In genomic region chr7:102209756-102210721, GRCm38 (mm10) we compare ENCODE assay signal across 8 mouse cellular contexts. TPM values are rescaled to one million over a fixed set of nuclear protein-coding genes. Genes with fewer than 3 reads are reported as not detected.
A peak's percentile ranks its signal among the peaks of the same experiment; 100 is the strongest.
DNase-seq lines count a peak whose midpoint lies in the region; ATAC-seq lines count a peak whose summit lies in the region.

Gene Nup98, minus strand, starts transcription at chr7:102210176.
Gene Pgap2, plus strand, starts transcription at chr7:102210208.

- peak; percentile 99 for ATAC-seq in hindbrain, embryonic 14.5 days (ENCODE audit: low FRiP score)

- peak within 1 kb of the TSS; percentile 90 for H3K9ac ChIP-seq in hindbrain, embryonic 14.5 days

- WGBS in hindbrain, embryonic 14.5 days = under 1% methylated on average over 83 of the region's 87 CpGs

- H3K36me3 ChIP-seq in hindbrain, embryonic 14.5 days (replicated peaks; ENCODE audit: control insufficient read depth, insufficient read depth) = no peaks in the 10 kb centered on the region

- peaks cover 9% of the 10 kb centered on the region for H3K4me1 ChIP-seq in hindbrain, embryonic 14.5 days (replicated peaks; ENCODE audit: control insufficient read depth, insufficient read depth, low read length)

- H3K4me3 ChIP-seq in hindbrain, embryonic 14.5 days (replicated peaks; ENCODE audit: low read length) = peak within 1 kb of the TSS; percentile 82

- peak within 1 kb of the TSS; percentile 88 for H3K4me2 ChIP-seq in hindbrain, embryonic 14.5 days (replicated peaks)

- H3K27ac ChIP-seq in hindbrain, embryonic 14.5 days = peak within 1 kb of the TSS; percentile 97

- peak; percentile 100 for DNase-seq in R1 (ENCODE audit: low read depth, low spot score)
- peak; percentile 99 to 100 for DNase-seq in cerebellum, postnatal 25 days
- DNase-seq in frontal cortex, postnatal 25 days (ENCODE audit: low spot score in 2 of 2) = peak; percentile 96 to 98
- peak; percentile 99 for DNase-seq in hindbrain, embryonic 14.5 days (ENCODE audit: low spot score)
- DNase-seq in layer of hippocampus, postnatal 36 days = peak; percentile 99
- peak; percentile 99 for DNase-seq in lung, postnatal 36 days
- DNase-seq in retina, postnatal 1 day = peak; percentile 99
- peak; percentile 95 to 97 for DNase-seq in urinary bladder, adult 18-20 months (ENCODE audit: low spot score in 2 of 2)

- no peaks in the 10 kb centered on the region for H3K27me3 ChIP-seq in hindbrain, embryonic 14.5 days (ENCODE audit: control insufficient read depth, insufficient read depth, low read length)

- no peaks in the 10 kb centered on the region for H3K9me3 ChIP-seq in hindbrain, embryonic 14.5 days (ENCODE audit: control insufficient read depth, low read length)

RNA-seq across cellular contexts. Expression of gene Nup98, which starts in this region (rescaled TPM):
- polyA plus RNA-seq in hindbrain, embryonic 14.5 days (2014; fragmentation: Nextera tagmentation; extraction: Ambion mirVana) = 24.4 and 25.8 TPM in 2 replicates
- total RNA-seq in layer of hippocampus, postnatal 36 days (2021) = 10 to 100 TPM; 38.8 to 44.9 TPM

RNA-seq across cellular contexts. Expression of gene Pgap2, which starts in this region (rescaled TPM):
- polyA plus RNA-seq in hindbrain, embryonic 14.5 days (2014; fragmentation: Nextera tagmentation; extraction: Ambion mirVana) = 63.9 and 65.0 TPM in 2 replicates
- 10 to 100 TPM; 27.1 to 29.1 TPM for total RNA-seq in layer of hippocampus, postnatal 36 days (2021)

Comparison
In these comparisons a context has a peak if more than half of its experiments do, and no peak if none do; other contexts are left out.
1. Peak in every context shown above with its lines: DNase-seq, ATAC-seq, H3K4me3 ChIP-seq and H3K27ac ChIP-seq.